Mouse (Mus musculus): ENCODE measurements around the gene Ank.
"Not testable (repeated sequence)": the region's sequence is repeated elsewhere in the genome, so short reads cannot be mapped to it uniquely, and the experiment has no call there.

Ank gene

GRCm38 (mm10) chr15:27467641-27468040, 1.2 kb downstream of the Ank start:
- peak; percentile 60 to 71 for DNase-seq

GRCm38 (mm10) chr15:27468822-27469488, 2.5 kb downstream of the Ank start:
- DNase-seq, result no peak

- DNase-seq, result not testable (repeated sequence)
These were observed 3.9 kb downstream of the Ank start for GRCm38 (mm10) chr15:27470346-27470745.

GRCm38 (mm10) chr15:27472315-27472714, 5.8 kb downstream of the Ank start:
- DNase-seq, result peak in 1 of 2 experiments; percentile 16

- no peak for DNase-seq
These were observed 9.5 kb downstream of the Ank start for GRCm38 (mm10) chr15:27475988-27476387.

GRCm38 (mm10) chr15:27476671-27477070, 10.2 kb downstream of the Ank start:
- DNase-seq, result no peak

- no peak for DNase-seq
These were observed 10.7 kb downstream of the Ank start for GRCm38 (mm10) chr15:27477159-27477558.

- no peak for DNase-seq
These were observed 11.2 kb downstream of the Ank start for GRCm38 (mm10) chr15:27477630-27478029.

- peak in 1 of 2 experiments; percentile 53 for DNase-seq
These were observed 14.0 kb downstream of the Ank start for GRCm38 (mm10) chr15:27480333-27481015.

- DNase-seq, result no peak
These were observed 15.5 kb downstream of the Ank start for GRCm38 (mm10) chr15:27481956-27482355.

- DNase-seq, result no peak
These were observed 16.7 kb downstream of the Ank start for GRCm38 (mm10) chr15:27483183-27483582.

- no peak for DNase-seq
These were observed 19.2 kb downstream of the Ank start for GRCm38 (mm10) chr15:27485567-27486278.

GRCm38 (mm10) chr15:27486279-27486618, 19.8 kb downstream of the Ank start:
- DNase-seq, result no peak

- DNase-seq, result no peak
These were observed 20.6 kb downstream of the Ank start for GRCm38 (mm10) chr15:27487059-27487458.

GRCm38 (mm10) chr15:27488042-27488441, 21.6 kb downstream of the Ank start:
- DNase-seq, result peak; percentile 84 to 91

- DNase-seq, result no peak
These were observed 24.2 kb downstream of the Ank start for GRCm38 (mm10) chr15:27490676-27491075.

GRCm38 (mm10) chr15:27491425-27492070, 25.1 kb downstream of the Ank start:
- DNase-seq, result no peak

GRCm38 (mm10) chr15:27492156-27492555, 25.7 kb downstream of the Ank start:
- DNase-seq, result no peak

GRCm38 (mm10) chr15:27492734-27493133, 26.3 kb downstream of the Ank start:
- no peak for DNase-seq

- DNase-seq, result no peak
These were observed 27.0 kb downstream of the Ank start for GRCm38 (mm10) chr15:27493516-27493915.

GRCm38 (mm10) chr15:27495981-27496401, 29.5 kb downstream of the Ank start:
- DNase-seq, result peak; percentile 43 to 51

- DNase-seq, result peak in 1 of 2 experiments; percentile 48
These were observed 30.3 kb downstream of the Ank start for GRCm38 (mm10) chr15:27496596-27497299.

All from cerebellum, postnatal 14 days (tissue).